Mouse (Mus musculus) ES-E14 (cell line): ENCODE measurements around the gene A730061H03Rik.

ENCODE experiments used
- CHD2 ChIP-seq: IDR thresholded peaks from 2 replicates; pipeline ENCODE4 v1.6.1; 2014; ENCODE audit warnings: mild to moderate bottlenecking, low read depth, low read length, inconsistent platforms
- HCFC1 ChIP-seq: IDR thresholded peaks from 2 replicates; pipeline ENCODE4 v1.6.1; 2012; ENCODE audit warnings: low read length, inconsistent platforms, borderline replicate concordance; ENCODE audit not compliant: insufficient read depth
- MAFK ChIP-seq: IDR thresholded peaks from 2 replicates; pipeline ENCODE4 v1.6.1; 2014; ENCODE audit warnings: mild to moderate bottlenecking, low read depth, low read length, inconsistent platforms; ENCODE audit not compliant: insufficient read depth
- ZC3H11A ChIP-seq: IDR thresholded peaks from 2 replicates; pipeline ENCODE4 v1.6.1; 2012; ENCODE audit warnings: low read depth, mild to moderate bottlenecking, inconsistent platforms, low read length, borderline replicate concordance
- ZNF384 ChIP-seq: IDR thresholded peaks from 2 replicates; pipeline ENCODE4 v1.6.1; 2012; ENCODE audit warnings: low read depth, low read length, inconsistent platforms

DNA sequence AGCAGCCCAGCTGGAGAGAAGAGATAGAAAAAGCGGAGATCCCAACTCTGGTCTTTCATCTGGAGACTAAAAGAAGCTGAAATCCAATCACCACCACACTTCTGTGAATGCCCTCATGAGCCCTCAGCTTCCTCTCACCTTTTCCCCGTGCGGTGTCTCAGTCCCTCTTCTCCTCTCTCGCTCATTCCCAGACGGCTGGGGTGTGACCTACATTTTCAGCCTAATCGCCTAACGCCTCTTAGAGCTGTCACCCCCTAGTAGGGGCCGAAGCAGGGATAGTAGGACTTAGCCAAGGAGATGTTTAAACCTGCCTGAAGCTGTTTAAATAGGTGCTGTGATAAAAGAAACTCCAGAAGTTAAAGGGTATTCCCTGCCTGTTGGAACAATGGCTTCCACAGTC lies 35.4 kb downstream of the A730061H03Rik start, which contains the start of gene Nrl:
- no peak for TF ChIP-seq CHD2
- TF ChIP-seq HCFC1: no peak
- TF ChIP-seq ZNF384: no peak
- no peak for TF ChIP-seq MAFK
- no peak for TF ChIP-seq ZC3H11A
